ENCODE assay signal across 8 mouse cellular contexts in the genomic region with DNA sequence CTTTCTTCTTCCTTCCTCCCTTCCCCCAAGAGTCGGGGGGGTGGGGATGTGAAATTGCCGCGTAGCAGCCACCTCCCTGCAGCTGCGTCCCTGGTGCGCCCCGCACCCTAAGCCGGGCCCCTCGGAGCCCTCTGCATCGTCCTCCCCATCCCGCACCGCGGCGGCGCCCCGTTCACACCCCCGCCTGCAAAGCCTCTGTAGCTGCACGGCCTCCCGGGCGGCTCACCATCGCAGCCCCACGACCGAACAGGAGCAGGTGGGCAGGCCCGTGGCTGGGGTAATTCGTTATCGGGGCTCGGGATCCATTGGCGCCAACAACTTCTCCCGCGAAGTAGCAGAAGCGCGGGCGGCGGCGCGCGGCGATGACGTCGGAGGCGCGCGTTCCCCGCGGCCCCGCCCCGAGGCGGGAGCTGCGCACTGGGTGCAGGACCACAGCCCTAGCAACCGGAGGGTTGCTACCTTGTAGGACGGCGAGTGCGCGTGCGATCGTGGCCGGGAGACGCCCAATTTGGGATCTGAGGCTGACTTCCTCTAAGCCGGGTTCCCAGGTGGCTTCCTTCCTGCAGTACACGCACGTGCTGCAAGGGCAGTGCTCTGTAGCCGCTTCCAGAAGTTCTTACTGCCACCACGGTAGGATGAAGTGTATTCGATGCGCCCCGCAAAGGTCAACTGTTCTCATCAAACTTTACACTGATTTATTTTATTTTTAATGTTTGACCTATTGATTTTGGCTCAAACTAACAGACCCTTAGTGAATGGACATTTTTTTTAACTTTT. TPM values are rescaled to one million over a fixed set of nuclear protein-coding genes. Genes with fewer than 3 reads are reported as not detected.
DNase-seq lines count a peak whose midpoint lies in the region; ATAC-seq lines count a peak whose summit lies in the region.

Gene Rfc1, minus strand, starts transcription at position 373 of the 777 bp plus-strand sequence.

- no peak within 1 kb of the TSS; the same call in 1 of the 2 replicates for H3K27ac ChIP-seq in brown adipose tissue, adult 24 weeks (replicated peaks; ENCODE audit: low read depth, low read length)
- peak within 1 kb of the TSS; percentile 85 for H3K27ac ChIP-seq in heart, embryonic 13.5 days (replicated peaks)
- H3K27ac ChIP-seq in liver, embryonic 12.5 days: peak within 1 kb of the TSS; percentile 87
- peak within 1 kb of the TSS; percentile 85 for H3K27ac ChIP-seq in stomach, embryonic 15.5 days

- no peaks in the 10 kb centered on the region for H3K27me3 ChIP-seq in heart, embryonic 13.5 days (replicated peaks)
- H3K27me3 ChIP-seq in liver, embryonic 12.5 days (replicated peaks): no peaks in the 10 kb centered on the region
- no peaks in the 10 kb centered on the region for H3K27me3 ChIP-seq in stomach, embryonic 15.5 days (replicated peaks)

- H3K9ac ChIP-seq in heart, embryonic 13.5 days: peak within 1 kb of the TSS; percentile 91
- H3K9ac ChIP-seq in liver, embryonic 12.5 days: peak within 1 kb of the TSS; percentile 86
- H3K9ac ChIP-seq in stomach, embryonic 15.5 days: peak within 1 kb of the TSS; percentile 73

- peak; percentile 93 for ATAC-seq in heart, embryonic 13.5 days (ENCODE audit: extremely low read depth, insufficient number of reproducible peaks, low FRiP score, low TSS enrichment)
- ATAC-seq in liver, embryonic 12.5 days: peak; percentile 95
- ATAC-seq in stomach, embryonic 15.5 days (ENCODE audit: insufficient read depth, low FRiP score, low read depth): peak; percentile 96

- peak within 1 kb of the TSS; percentile 99 for H3K4me3 ChIP-seq in brown adipose tissue, adult 24 weeks (ENCODE audit: insufficient read depth, low read depth, low read length)
- H3K4me3 ChIP-seq in heart, embryonic 13.5 days: peak within 1 kb of the TSS; percentile 98
- peak within 1 kb of the TSS; percentile 95 for H3K4me3 ChIP-seq in liver, embryonic 12.5 days
- peak within 1 kb of the TSS; percentile 85 for H3K4me3 ChIP-seq in stomach, embryonic 15.5 days (replicated peaks)

- H3K4me2 ChIP-seq in heart, embryonic 13.5 days: peak within 1 kb of the TSS; percentile 89
- peak within 1 kb of the TSS; percentile 89 for H3K4me2 ChIP-seq in liver, embryonic 12.5 days
- H3K4me2 ChIP-seq in stomach, embryonic 15.5 days: peak within 1 kb of the TSS; percentile 73

- under 1% methylated on average over 65 of the region's 65 CpGs for WGBS in heart, embryonic 13.5 days
- under 1% methylated on average over 65 of the region's 65 CpGs for WGBS in liver, embryonic 12.5 days (ENCODE audit: insufficient replicate concordance)
- WGBS in stomach, embryonic 15.5 days: under 1% methylated on average over 65 of the region's 65 CpGs

- DNase-seq in CD4-positive, CD25-positive, alpha-beta regulatory T cell, adult 2 months (ENCODE audit: low read depth, low spot score): peak; percentile 92
- peak; percentile 31 for DNase-seq in fat pad, adult 2 months (ENCODE audit: extremely low read depth, low read depth, low spot score)
- peak; percentile 92 for DNase-seq in kidney, postnatal 10 days
- DNase-seq in natural killer cell, adult 2 months (ENCODE audit: low spot score in 2 of 2): peak; percentile 66 to 80

- H3K9me3 ChIP-seq in heart, embryonic 13.5 days: no peaks in the 10 kb centered on the region
- no peaks in the 10 kb centered on the region for H3K9me3 ChIP-seq in liver, embryonic 12.5 days (replicated peaks)
- no peaks in the 10 kb centered on the region for H3K9me3 ChIP-seq in stomach, embryonic 15.5 days

- H3K36me3 ChIP-seq in heart, embryonic 13.5 days: peaks cover 22% of the 10 kb centered on the region
- H3K36me3 ChIP-seq in liver, embryonic 12.5 days: peaks cover 29% of the 10 kb centered on the region
- no peaks in the 10 kb centered on the region for H3K36me3 ChIP-seq in stomach, embryonic 15.5 days

- H3K4me1 ChIP-seq in brown adipose tissue, adult 24 weeks (ENCODE audit: control insufficient read depth, insufficient read depth, insufficient read length, low read length): peaks cover 3% of the 10 kb centered on the region; the same call in 1 of the 2 replicates
- peaks cover 17% of the 10 kb centered on the region for H3K4me1 ChIP-seq in heart, embryonic 13.5 days
- H3K4me1 ChIP-seq in liver, embryonic 12.5 days: peaks cover 29% of the 10 kb centered on the region
- H3K4me1 ChIP-seq in stomach, embryonic 15.5 days: peaks cover 7% of the 10 kb centered on the region; the same call in 1 of the 2 replicates

RNA-seq across cellular contexts. Expression of gene Rfc1, which starts in this region (rescaled TPM):
- 17.6 and 21.5 TPM in 2 replicates for polyA plus RNA-seq in brown adipose tissue, adult 24 weeks (2012; ENCODE audit: insufficient read depth, insufficient read length, missing spikeins)
- 57.9 and 59.3 TPM in 2 replicates for polyA plus RNA-seq in heart, embryonic 13.5 days (2015; fragmentation: Nextera tagmentation; extraction: Ambion mirVana)
- polyA plus RNA-seq in liver, embryonic 12.5 days (2016; fragmentation: Nextera tagmentation; extraction: Ambion mirVana): 58.1 and 59.3 TPM in 2 replicates
- polyA plus RNA-seq in stomach, embryonic 15.5 days (2015; fragmentation: Nextera tagmentation; extraction: Ambion mirVana): 84.8 and 87.7 TPM in 2 replicates

Comparison
In these comparisons a context has a peak if more than half of its experiments do, and no peak if none do; other contexts are left out.
1. DNase-seq: peak in every context shown above with its lines; median percentile 92 in CD4-positive, CD25-positive, alpha-beta regulatory T cell, adult 2 months; 92 in kidney, postnatal 10 days; 73 in natural killer cell, adult 2 months; 31 in fat pad, adult 2 months.